Mouse (Mus musculus) hindbrain, embryonic 15.5 days (tissue): Measurements from ENCODE around the gene Mgat3. TPM values are rescaled to one million over a fixed set of nuclear protein-coding genes. Genes with fewer than 3 reads are reported as not detected.

ENCODE experiments used
- ATAC-seq: fragments of 200-750 bp; cut with Nextera tagmentation; 2 replicates; pipeline ENCODE4 v1.8.0; 2017; ENCODE audit warnings: low read depth, moderate number of reproducible peaks, moderate TSS enrichment; ENCODE audit not compliant: low FRiP score
- H3K27ac ChIP-seq: fragments of 300-500 bp; sonication (generic); replicated peaks from 2 replicates; pipeline ENCODE4 v1.5.1; 2015; ENCODE audit warnings: mild to moderate bottlenecking, inconsistent platforms
- H3K27me3 ChIP-seq: fragments of 300-500 bp; sonication (generic); 2 replicates; pipeline ENCODE4 v1.6.1; 2015; ENCODE audit warnings: control low read depth, inconsistent platforms
- H3K36me3 ChIP-seq: fragments of 300-500 bp; sonication (generic); 2 replicates; pipeline ENCODE4 v1.6.1; 2015; ENCODE audit warnings: control low read depth, inconsistent platforms
- H3K4me1 ChIP-seq: fragments of 300-500 bp; sonication (generic); replicated peaks from 2 replicates; pipeline ENCODE4 v1.6.1; 2015; ENCODE audit warnings: control low read depth, inconsistent platforms
- H3K4me2 ChIP-seq: fragments of 300-500 bp; sonication (generic); 2 replicates; pipeline ENCODE4 v1.6.1; 2015; ENCODE audit warnings: moderate library complexity, mild to moderate bottlenecking, inconsistent platforms
- H3K4me3 ChIP-seq: fragments of 300-500 bp; sonication (generic); 2 replicates; pipeline ENCODE4 v1.5.1; 2015; ENCODE audit warnings: mild to moderate bottlenecking, inconsistent platforms
- H3K9ac ChIP-seq: fragments of 300-500 bp; sonication (generic); 2 replicates; pipeline ENCODE4 v1.6.1; 2015; ENCODE audit warnings: inconsistent platforms
- H3K9me3 ChIP-seq: fragments of 300-500 bp; sonication (generic); 2 replicates; pipeline ENCODE4 v1.6.1; 2016; ENCODE audit warnings: control low read depth, inconsistent platforms
- WGBS: fragments of 180-500 bp; shearing (Covaris S2); methylation state at CpG from one replicate; pipeline ENCODE4 v1.1.7; 2015; 5-methylcytosine and 5-hydroxymethylcytosine counted together
- polyA plus RNA-seq: library from polyadenylated mRNA; unstranded; fragments of >200 nt; fragmentation: Nextera tagmentation; extraction: Ambion mirVana; gene quantifications from 2 replicates; pipeline ENCODE4 v1.2.1, GENCODE M21; 2015

The Mgat3 gene
- polyA plus RNA-seq, 1 experiment from 2014 or later, result 15.9 TPM

GRCm38 (mm10) chr15:80165396-80165795 is 8.1 kb upstream of the Mgat3 start:
- ATAC-seq, result no peak
- Histone ChIP-seq H3K27me3 (no peaks in the 10 kb centered on the region), H3K4me1 (no peaks in the 10 kb centered on the region), H3K9me3 (no peaks in the 10 kb centered on the region), H3K4me2 (no peak overlapping the region), H3K4me3 (no peak overlapping the region), H3K9ac (no peak overlapping the region), H3K27ac (no peak overlapping the region), H3K36me3 (peaks cover 17% of the 10 kb centered on the region; the same call in 1 of the 2 replicates)
- WGBS, result 62% methylated on average over 5 of the region's 5 CpGs

- no peak overlapping the region for H3K27ac ChIP-seq
- H3K27me3 ChIP-seq, result no peaks in the 10 kb centered on the region
- ATAC-seq, result no peak
- H3K4me1 ChIP-seq, result peaks cover 7% of the 10 kb centered on the region
- 79% methylated on average over 1 of the region's 1 CpGs for WGBS
- no peaks in the 10 kb centered on the region for H3K9me3 ChIP-seq
- H3K4me2 ChIP-seq, result no peak overlapping the region
- H3K36me3 ChIP-seq, result no peaks in the 10 kb centered on the region
- H3K9ac ChIP-seq, result no peak overlapping the region
- H3K4me3 ChIP-seq, result no peak overlapping the region
Observed at GRCm38 (mm10) chr15:80169484-80169883, 4.0 kb upstream of the Mgat3 start.

GRCm38 (mm10) chr15:80170357-80170756 is 3.2 kb upstream of the Mgat3 start:
- H3K27ac ChIP-seq, result no peak overlapping the region
- ATAC-seq, result no peak
- 57% methylated on average over 4 of the region's 4 CpGs for WGBS

GRCm38 (mm10) chr15:80171286-80171685 is 2.2 kb upstream of the Mgat3 start:
- H3K9ac ChIP-seq, result no peak overlapping the region
- 12% methylated on average over 8 of the region's 8 CpGs for WGBS
- H3K4me3 ChIP-seq, result no peak overlapping the region
- no peaks in the 10 kb centered on the region for H3K9me3 ChIP-seq
- no peaks in the 10 kb centered on the region for H3K27me3 ChIP-seq
- H3K4me1 ChIP-seq, result peaks cover 25% of the 10 kb centered on the region
- H3K27ac ChIP-seq, result no peak overlapping the region
- ATAC-seq, result no peak
- H3K36me3 ChIP-seq, result no peaks in the 10 kb centered on the region
- no peak overlapping the region for H3K4me2 ChIP-seq

More at GRCm38 (mm10) chr15:80170357-80170756, 3.2 kb upstream of the Mgat3 start:
- Histone ChIP-seq H3K9ac (no peak overlapping the region), H3K27me3 (no peaks in the 10 kb centered on the region), H3K4me1 (peaks cover 16% of the 10 kb centered on the region), H3K4me3 (no peak overlapping the region), H3K4me2 (no peak overlapping the region), H3K9me3 (no peaks in the 10 kb centered on the region), H3K36me3 (no peaks in the 10 kb centered on the region)

GRCm38 (mm10) chr15:80171791-80172190 is 1.7 kb upstream of the Mgat3 start:
- Histone ChIP-seq H3K9ac (no peak overlapping the region), H3K4me2 (no peak overlapping the region), H3K36me3 (no peaks in the 10 kb centered on the region), H3K4me1 (peaks cover 26% of the 10 kb centered on the region), H3K27me3 (no peaks in the 10 kb centered on the region), H3K27ac (no peak overlapping the region), H3K9me3 (no peaks in the 10 kb centered on the region), H3K4me3 (no peak overlapping the region)
- WGBS, result 32% methylated on average over 6 of the region's 6 CpGs
- no peak for ATAC-seq

- no peaks in the 10 kb centered on the region for H3K27me3 ChIP-seq
- H3K4me2 ChIP-seq, result peak overlapping the region; percentile 82
- H3K9ac ChIP-seq, result peak overlapping the region; percentile 99
- H3K27ac ChIP-seq, result peak overlapping the region; percentile 95
- under 1% methylated on average over 46 of the region's 60 CpGs for WGBS
- H3K4me3 ChIP-seq, result peak overlapping the region; percentile 92
- no peaks in the 10 kb centered on the region for H3K9me3 ChIP-seq
- H3K36me3 ChIP-seq, result no peaks in the 10 kb centered on the region
- peaks cover 31% of the 10 kb centered on the region for H3K4me1 ChIP-seq
- ATAC-seq, result peak; percentile 57
Observed at GRCm38 (mm10) chr15:80173781-80174597, 468 bp downstream of the Mgat3 start.

GRCm38 (mm10) chr15:80174598-80174875 is 1.0 kb downstream of the Mgat3 start:
- no peaks in the 10 kb centered on the region for H3K27me3 ChIP-seq
- peak overlapping the region; percentile 82 for H3K4me2 ChIP-seq
- WGBS, result under 1% methylated on average over 5 of the region's 5 CpGs
- no peaks in the 10 kb centered on the region for H3K36me3 ChIP-seq
- H3K4me1 ChIP-seq, result peaks cover 37% of the 10 kb centered on the region
- no peaks in the 10 kb centered on the region for H3K9me3 ChIP-seq
- H3K9ac ChIP-seq, result peak overlapping the region; percentile 99
- H3K27ac ChIP-seq, result peak overlapping the region; percentile 95
- peak overlapping the region; percentile 92 for H3K4me3 ChIP-seq
- no peak for ATAC-seq

- Histone ChIP-seq H3K27me3 (no peaks in the 10 kb centered on the region), H3K9ac (peak overlapping the region; percentile 99), H3K4me2 (peak overlapping the region; percentile 82), H3K9me3 (no peaks in the 10 kb centered on the region), H3K4me3 (peak overlapping the region; percentile 92), H3K4me1 (peaks cover 42% of the 10 kb centered on the region), H3K27ac (no peak overlapping the region), H3K36me3 (no peaks in the 10 kb centered on the region)
- 62% methylated on average over 9 of the region's 9 CpGs for WGBS
- no peak for ATAC-seq
Observed at GRCm38 (mm10) chr15:80175316-80175715, 1.8 kb downstream of the Mgat3 start.

GRCm38 (mm10) chr15:80175756-80176155 is 2.2 kb downstream of the Mgat3 start:
- no peak for ATAC-seq
- H3K4me2 ChIP-seq, result peak overlapping the region; percentile 82
- no peaks in the 10 kb centered on the region for H3K9me3 ChIP-seq
- H3K4me3 ChIP-seq, result peak overlapping the region; percentile 92
- no peaks in the 10 kb centered on the region for H3K36me3 ChIP-seq
- no peak overlapping the region for H3K27ac ChIP-seq
- no peaks in the 10 kb centered on the region for H3K27me3 ChIP-seq
- H3K9ac ChIP-seq, result no peak overlapping the region
- WGBS, result 71% methylated on average over 5 of the region's 6 CpGs
- H3K4me1 ChIP-seq, result peaks cover 47% of the 10 kb centered on the region

GRCm38 (mm10) chr15:80181561-80181960 is 8.0 kb downstream of the Mgat3 start:
- Histone ChIP-seq H3K4me3 (no peak overlapping the region), H3K4me2 (no peak overlapping the region), H3K4me1 (peaks cover 24% of the 10 kb centered on the region), H3K36me3 (no peaks in the 10 kb centered on the region), H3K27me3 (no peaks in the 10 kb centered on the region), H3K9me3 (no peaks in the 10 kb centered on the region), H3K9ac (no peak overlapping the region), H3K27ac (no peak overlapping the region)
- no peak for ATAC-seq
- 67% methylated on average over 7 of the region's 7 CpGs for WGBS

GRCm38 (mm10) chr15:80182072-80182700 is 8.7 kb downstream of the Mgat3 start:
- Histone ChIP-seq H3K27me3 (no peaks in the 10 kb centered on the region), H3K27ac (no peak overlapping the region), H3K4me3 (no peak overlapping the region), H3K4me2 (no peak overlapping the region), H3K9ac (no peak overlapping the region), H3K4me1 (peaks cover 24% of the 10 kb centered on the region), H3K36me3 (no peaks in the 10 kb centered on the region), H3K9me3 (no peaks in the 10 kb centered on the region)
- ATAC-seq, result no peak
- 90% methylated on average over 4 of the region's 4 CpGs for WGBS

- ATAC-seq, result no peak
- no peak overlapping the region for H3K4me3 ChIP-seq
- H3K27me3 ChIP-seq, result no peaks in the 10 kb centered on the region
- no peak overlapping the region for H3K27ac ChIP-seq
- 83% methylated on average over 5 of the region's 5 CpGs for WGBS
- no peak overlapping the region for H3K4me2 ChIP-seq
- no peaks in the 10 kb centered on the region for H3K36me3 ChIP-seq
- H3K9me3 ChIP-seq, result no peaks in the 10 kb centered on the region
- H3K4me1 ChIP-seq, result peaks cover 9% of the 10 kb centered on the region
- no peak overlapping the region for H3K9ac ChIP-seq
Observed at GRCm38 (mm10) chr15:80188927-80189326, 15.4 kb downstream of the Mgat3 start.
